Mouse (Mus musculus) liver, adult 2 months (tissue): Measurements from ENCODE around the gene Dpp10.

ENCODE experiments used
- CTCF ChIP-seq: fragments of 200-500 bp; IDR thresholded peaks from 2 replicates; pipeline ENCODE4 v1.5.1; 2011; ENCODE audit warnings: low read depth, low read length, control low read depth
- POLR2A ChIP-seq: fragments of 200-500 bp; IDR thresholded peaks from 2 replicates; pipeline ENCODE4 v1.6.1; 2011; ENCODE audit warnings: low read length, control low read depth; ENCODE audit not compliant: insufficient read depth; ENCODE audit errors: extremely low read depth

DNA sequence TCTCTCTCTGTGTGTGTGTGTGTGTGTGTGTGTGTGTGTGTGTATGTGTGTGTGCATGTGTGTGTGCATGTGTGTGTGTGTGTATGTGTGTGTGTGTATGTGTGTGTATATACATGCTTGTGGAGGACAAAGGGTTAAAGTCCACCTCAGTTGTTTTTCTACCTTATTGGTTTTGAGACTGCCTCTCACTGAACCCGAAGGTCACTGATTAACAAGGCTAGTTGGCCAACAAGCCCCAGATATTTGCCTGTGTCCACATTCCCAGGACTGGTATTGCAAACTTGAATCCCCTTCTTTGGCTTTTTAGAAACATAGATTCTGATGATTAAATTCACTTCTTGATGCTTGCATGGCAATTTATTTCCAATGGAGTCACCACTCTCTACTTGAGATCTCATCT, 577.6 kb downstream of the Dpp10 start:
- TF ChIP-seq POLR2A, result no peak
- no peak for TF ChIP-seq CTCF
